Mouse (Mus musculus) spleen, adult 2 months (tissue): ENCODE data around the gene A930017K11Rik.

Source experiments
- CTCF ChIP-seq: fragments of 200-500 bp; IDR thresholded peaks from 2 replicates; pipeline ENCODE4 v1.5.1; 2011; ENCODE audit warnings: mild to moderate bottlenecking, inconsistent platforms; ENCODE audit not compliant: insufficient read depth, insufficient read length, insufficient replicate concordance; ENCODE audit errors: extremely low read depth
- POLR2A ChIP-seq: fragments of 200-500 bp; IDR thresholded peaks from 2 replicates; pipeline ENCODE4 v1.6.1; 2011; ENCODE audit warnings: low read depth, low read length, inconsistent platforms

DNA sequence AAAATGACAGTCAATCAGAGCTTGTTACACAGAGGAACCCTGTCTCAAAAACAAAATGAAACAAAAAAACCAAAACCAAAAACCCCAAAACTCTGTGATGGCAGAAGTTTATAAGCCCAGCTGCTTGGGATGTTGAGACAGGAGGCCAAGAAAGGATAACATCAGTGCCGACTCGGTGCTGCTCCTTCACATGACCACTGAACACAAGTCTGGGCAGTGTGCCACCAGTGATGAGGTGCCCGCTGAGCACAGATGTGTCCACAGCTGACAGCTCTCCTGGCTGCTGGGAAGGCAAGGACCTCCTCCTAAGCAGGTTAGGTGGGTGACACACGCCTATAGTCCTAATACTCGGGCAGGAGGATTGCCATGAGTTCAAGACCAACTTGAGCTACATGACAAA, 30.2 kb downstream of the A930017K11Rik start:
- TF ChIP-seq CTCF (no peak), POLR2A (no peak)
